Mouse (Mus musculus) intestine, postnatal 0 days (tissue): ENCODE measurements around the gene AI597479. TPM values are rescaled to one million over a fixed set of nuclear protein-coding genes. Genes with fewer than 3 reads are reported as not detected.

ENCODE experiments used
- ATAC-seq: fragments of 200-750 bp; cut with Nextera tagmentation; 2 replicates; pipeline ENCODE4 v1.8.0; 2017; ENCODE audit warnings: mild to moderate bottlenecking, moderate TSS enrichment, moderate library complexity
- H3K27ac ChIP-seq: fragments of 300-500 bp; sonication (generic); 2 replicates; pipeline ENCODE4 v1.5.1; 2014; ENCODE audit warnings: mild to moderate bottlenecking, low read depth, low read length, moderate library complexity
- H3K27me3 ChIP-seq: fragments of 300-500 bp; sonication (generic); replicated peaks from 2 replicates; pipeline ENCODE4 v1.6.1; 2014; ENCODE audit warnings: low read length, mixed read lengths; ENCODE audit not compliant: control insufficient read depth, insufficient read depth
- H3K36me3 ChIP-seq: fragments of 300-500 bp; sonication (generic); 2 replicates; pipeline ENCODE4 v1.6.1; 2014; ENCODE audit warnings: mild to moderate bottlenecking, moderate library complexity; ENCODE audit not compliant: control insufficient read depth, insufficient read depth
- H3K4me1 ChIP-seq: fragments of 300-500 bp; sonication (generic); replicated peaks from 2 replicates; pipeline ENCODE4 v1.6.1; 2014; ENCODE audit warnings: antibody characterized with exemption, low read length, mixed read lengths; ENCODE audit not compliant: control insufficient read depth, insufficient read depth
- H3K4me2 ChIP-seq: fragments of 300-500 bp; sonication (generic); replicated peaks from 2 replicates; pipeline ENCODE4 v1.6.1; 2014; ENCODE audit warnings: low read depth, mild to moderate bottlenecking, moderate library complexity
- H3K4me3 ChIP-seq: fragments of 300-500 bp; sonication (generic); 2 replicates; pipeline ENCODE4 v1.5.1; 2014; ENCODE audit warnings: low read depth, low read length
- H3K9ac ChIP-seq: fragments of 300-500 bp; sonication (generic); 2 replicates; pipeline ENCODE4 v1.6.1; 2014; ENCODE audit warnings: mild to moderate bottlenecking, low read depth, low read length
- H3K9me3 ChIP-seq: fragments of 300-500 bp; sonication (generic); 2 replicates; pipeline ENCODE4 v1.6.1; 2016; ENCODE audit warnings: mixed run types; ENCODE audit not compliant: control insufficient read depth
- CTCF ChIP-seq: sonication (generic); IDR thresholded peaks from 2 replicates; pipeline ENCODE4 v1.5.1; 2016; ENCODE audit warnings: low read depth, mild to moderate bottlenecking, control low read depth, antibody characterized with exemption, moderate library complexity
- WGBS: fragments of 180-500 bp; shearing (Covaris S2); extraction: QIAGEN DNeasy Blood & Tissue Kit; methylation state at CpG from one replicate; pipeline ENCODE4 v1.1.7; 2014; 5-methylcytosine and 5-hydroxymethylcytosine counted together
- polyA plus RNA-seq: library from polyadenylated mRNA; unstranded; fragments of >200 nt; fragmentation: Nextera tagmentation; extraction: Ambion mirVana; gene quantifications from 2 replicates; pipeline ENCODE4 v1.2.1, GENCODE M21; 2015

The AI597479 gene
- polyA plus RNA-seq, 1 experiment from 2014 or later, result 8.6 TPM

- no peak for TF ChIP-seq CTCF
- Histone ChIP-seq H3K9ac (no peak overlapping the region), H3K36me3 (peaks cover 41% of the 10 kb centered on the region), H3K9me3 (no peaks in the 10 kb centered on the region), H3K27me3 (no peaks in the 10 kb centered on the region), H3K4me2 (no peak overlapping the region), H3K4me1 (peaks cover 19% of the 10 kb centered on the region), H3K27ac (peak overlapping the region; percentile 50; the same call in 1 of the 2 replicates), H3K4me3 (no peak overlapping the region)
- ATAC-seq, result peak; percentile 44
- WGBS, result 37% methylated on average over 2 of the region's 2 CpGs
These were observed 49.0 kb downstream of the AI597479 start for GRCm38 (mm10) chr1:43147474-43147873.

GRCm38 (mm10) chr1:43150225-43150624, 51.7 kb downstream of the AI597479 start:
- Histone ChIP-seq H3K27me3 (no peaks in the 10 kb centered on the region), H3K36me3 (peaks cover 35% of the 10 kb centered on the region), H3K9me3 (no peaks in the 10 kb centered on the region), H3K4me1 (peaks cover 43% of the 10 kb centered on the region), H3K27ac (no peak overlapping the region), H3K4me3 (no peak overlapping the region), H3K9ac (no peak overlapping the region), H3K4me2 (no peak overlapping the region)
- WGBS, result 56% methylated on average over 3 of the region's 3 CpGs
- ATAC-seq, result no peak
- TF ChIP-seq CTCF, result no peak

- Histone ChIP-seq H3K4me3 (no peak overlapping the region), H3K27me3 (no peaks in the 10 kb centered on the region), H3K4me2 (peak overlapping the region; percentile 37), H3K9ac (no peak overlapping the region), H3K9me3 (no peaks in the 10 kb centered on the region), H3K36me3 (peaks cover 26% of the 10 kb centered on the region), H3K4me1 (peaks cover 42% of the 10 kb centered on the region; the same call in 1 of the 2 replicates), H3K27ac (peak overlapping the region; percentile 83)
- no peak for TF ChIP-seq CTCF
- peak; percentile 96 for ATAC-seq
- WGBS, result 42% methylated on average over 4 of the region's 4 CpGs
These were observed 54.1 kb downstream of the AI597479 start for GRCm38 (mm10) chr1:43152626-43153025.

GRCm38 (mm10) chr1:43153538-43153937, 55.0 kb downstream of the AI597479 start:
- WGBS, result 34% methylated on average over 5 of the region's 5 CpGs
- peaks cover 20% of the 10 kb centered on the region for H3K36me3 ChIP-seq
- no peak overlapping the region for H3K4me2 ChIP-seq
- H3K9ac ChIP-seq, result no peak overlapping the region
- no peak overlapping the region for H3K4me3 ChIP-seq
- no peaks in the 10 kb centered on the region for H3K9me3 ChIP-seq
- H3K4me1 ChIP-seq, result peaks cover 46% of the 10 kb centered on the region
- H3K27ac ChIP-seq, result peak overlapping the region; percentile 83
- no peak for ATAC-seq
- H3K27me3 ChIP-seq, result no peaks in the 10 kb centered on the region
- no peak for TF ChIP-seq CTCF

- Histone ChIP-seq H3K4me1 (peaks cover 50% of the 10 kb centered on the region), H3K27ac (peak overlapping the region; percentile 35; the same call in 1 of the 2 replicates), H3K36me3 (peaks cover 12% of the 10 kb centered on the region; the same call in 1 of the 2 replicates), H3K9me3 (no peaks in the 10 kb centered on the region), H3K4me2 (no peak overlapping the region), H3K27me3 (no peaks in the 10 kb centered on the region), H3K4me3 (no peak overlapping the region), H3K9ac (no peak overlapping the region)
- no peak for TF ChIP-seq CTCF
- WGBS, result 25% methylated on average over 2 of the region's 2 CpGs
- ATAC-seq, result no peak
These were observed 56.0 kb downstream of the AI597479 start for GRCm38 (mm10) chr1:43154491-43154890.

GRCm38 (mm10) chr1:43157907-43158306, 59.4 kb downstream of the AI597479 start:
- Histone ChIP-seq H3K9ac (no peak overlapping the region), H3K4me1 (peaks cover 37% of the 10 kb centered on the region), H3K27me3 (no peaks in the 10 kb centered on the region), H3K36me3 (no peaks in the 10 kb centered on the region), H3K4me3 (no peak overlapping the region), H3K27ac (no peak overlapping the region), H3K9me3 (no peaks in the 10 kb centered on the region), H3K4me2 (no peak overlapping the region)
- TF ChIP-seq CTCF, result no peak
- 80% methylated on average over 2 of the region's 2 CpGs for WGBS
- ATAC-seq, result no peak

GRCm38 (mm10) chr1:43159429-43159828, 60.9 kb downstream of the AI597479 start:
- H3K27ac ChIP-seq, result peak overlapping the region; percentile 41; the same call in 1 of the 2 replicates
- TF ChIP-seq CTCF, result no peak
- no peak overlapping the region for H3K9ac ChIP-seq
- no peaks in the 10 kb centered on the region for H3K36me3 ChIP-seq
- H3K4me2 ChIP-seq, result peak overlapping the region; percentile 37; the same call in 1 of the 2 replicates
- H3K9me3 ChIP-seq, result no peaks in the 10 kb centered on the region
- H3K4me3 ChIP-seq, result no peak overlapping the region
- peaks cover 24% of the 10 kb centered on the region for H3K4me1 ChIP-seq
- 16% methylated on average over 4 of the region's 4 CpGs for WGBS
- ATAC-seq, result no peak
- no peaks in the 10 kb centered on the region for H3K27me3 ChIP-seq
